Mouse (Mus musculus) inflammation-experienced regulatory T-cells, adult 6 months (primary cell): ENCODE data around the gene Lrrtm4. TPM values are rescaled to one million over a fixed set of nuclear protein-coding genes. Genes with fewer than 3 reads are reported as not detected.

Source experiments
- ATAC-seq: one replicate; pipeline ENCODE4 v1.8.0; 2017
- polyA plus RNA-seq, 3 experiments: library from polyadenylated mRNA; unstranded; fragments of 100-300 nt; shearing (Covaris generic); gene quantifications; one replicate each; pipeline ENCODE4 v1.2.1; 2017

Gene Lrrtm4
- polyA plus RNA-seq, 3 experiments from 2014 or later = not detected

GRCm38 (mm10) chr6:80760641-80761204 lies 742.0 kb downstream of the Lrrtm4 start:
- ATAC-seq = no peak

DNA sequence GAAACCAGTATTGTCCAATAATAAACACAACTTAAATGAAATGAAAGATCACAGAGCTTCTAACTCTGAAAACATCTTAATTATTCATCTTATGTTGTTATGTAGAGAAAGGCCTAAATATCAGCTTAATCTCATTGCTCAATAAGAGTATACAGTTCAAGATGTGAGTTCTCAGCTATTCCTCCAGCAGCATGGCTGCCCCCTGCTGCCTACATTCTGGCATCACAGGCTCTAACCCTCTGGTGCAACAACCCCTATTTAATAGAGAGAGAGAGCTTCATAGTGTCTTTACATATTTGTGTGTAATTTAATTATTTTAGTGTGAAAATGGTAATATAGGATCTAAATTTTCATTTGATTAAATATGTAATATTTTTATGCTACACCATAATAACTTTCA lies 767.6 kb downstream of the Lrrtm4 start:
- no peak for ATAC-seq

DNA sequence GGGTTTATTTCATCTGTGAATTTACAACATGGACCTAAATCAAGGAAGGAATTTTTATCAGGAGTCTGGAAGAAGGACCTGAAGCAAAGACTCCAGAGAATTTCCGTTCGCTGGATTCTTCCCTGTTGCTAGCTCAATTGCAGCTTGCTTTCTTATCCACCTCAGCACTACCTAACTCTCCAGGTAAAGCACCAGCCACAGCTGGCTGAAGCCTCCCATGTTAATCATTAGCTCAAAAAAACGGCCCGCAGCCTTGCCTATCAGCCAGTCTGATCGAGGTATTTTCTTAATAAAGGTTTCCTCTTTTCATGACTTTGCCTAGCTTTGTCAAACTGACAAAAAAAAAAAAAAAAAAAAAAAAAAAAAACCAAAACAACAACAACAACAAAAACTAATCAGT lies 805.1 kb downstream of the Lrrtm4 start:
- ATAC-seq = no peak

DNA sequence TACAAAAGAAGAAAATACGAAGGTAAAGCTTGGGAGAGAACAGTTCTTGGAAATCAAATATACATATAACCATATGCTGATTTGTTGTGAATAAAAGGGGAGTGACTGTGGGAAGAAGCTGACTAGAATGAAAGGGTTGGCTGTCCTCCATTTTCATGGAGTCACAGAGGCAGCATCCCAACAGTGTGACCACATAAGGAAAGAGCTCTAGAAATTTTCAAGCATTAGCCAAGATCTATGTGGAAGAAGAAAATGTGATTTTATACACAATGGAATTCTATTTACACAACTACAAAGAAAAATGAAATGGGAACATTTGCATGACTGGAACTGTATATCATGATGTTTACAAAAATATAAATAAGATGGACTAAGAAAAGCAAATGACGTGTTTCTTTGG lies 821.1 kb downstream of the Lrrtm4 start:
- ATAC-seq = no peak

DNA sequence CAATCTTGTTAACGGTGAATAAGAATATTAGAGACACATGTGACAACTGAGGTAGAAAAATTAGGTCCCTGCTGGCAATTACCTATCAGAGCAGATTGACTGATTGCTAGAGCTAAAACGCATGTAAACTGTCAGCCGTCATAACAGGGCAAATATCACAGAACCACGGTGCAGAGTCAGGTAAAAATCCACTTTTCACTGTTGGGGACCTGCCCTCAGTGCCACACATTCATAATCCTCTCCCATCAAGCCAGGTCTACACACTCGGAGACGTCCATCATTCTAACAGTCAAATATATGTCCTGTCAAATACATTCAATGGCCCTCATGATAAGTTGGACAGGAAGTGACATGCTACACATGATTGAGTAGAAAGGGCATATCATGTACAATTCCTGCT lies 826.6 kb downstream of the Lrrtm4 start:
- ATAC-seq = no peak

DNA sequence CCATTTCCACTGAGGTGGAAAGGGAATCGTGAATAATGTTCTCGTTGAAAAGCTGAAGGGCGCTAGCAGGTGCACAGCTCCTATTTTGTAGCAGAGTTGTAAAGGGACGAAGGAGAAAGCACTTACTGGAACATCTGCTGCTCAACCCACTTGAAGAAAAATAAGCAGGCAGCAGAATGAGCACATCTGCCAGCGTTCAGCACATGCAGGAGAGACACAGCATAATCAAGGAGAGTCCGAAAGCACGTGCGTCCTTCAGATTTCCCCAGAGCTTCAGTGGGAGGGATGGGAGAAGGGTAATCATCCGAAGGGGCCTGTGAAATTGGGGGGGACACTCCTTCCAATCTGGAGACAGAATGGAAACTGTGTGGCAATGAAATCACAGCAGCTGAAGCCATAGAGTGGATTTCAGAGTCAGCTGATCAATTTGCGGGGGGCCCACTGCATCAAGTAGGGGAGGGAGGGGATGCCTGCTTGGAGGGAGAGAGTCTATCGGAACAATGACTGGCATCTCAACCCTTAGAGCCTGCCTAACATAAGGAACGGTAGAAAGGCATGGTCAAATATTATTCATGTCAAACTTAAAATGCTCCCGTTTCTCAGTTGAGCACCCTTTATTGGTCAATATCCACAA lies 838.4 kb downstream of the Lrrtm4 start:
- no peak for ATAC-seq

Other genes starting within 250 kb of the Lrrtm4 start
- gene Gm20594, start 201.0 kb upstream of the Lrrtm4 start, polyA plus RNA-seq = not detected